Mouse (Mus musculus) adrenal gland (tissue): ENCODE results near the gene Emg1.

Source experiments
- intact Hi-C: fragments of 180-260 bp; cut with DNase I; formaldehyde crosslinking; loops from one replicate; pipeline ENCODE4 v1.15.1; 2025

Gene Emg1

GRCm38 (mm10) chr6:124716864-124717490 is 5.0 kb upstream of the Emg1 start:
- intact Hi-C loops, result no loop called here

- intact Hi-C loops, result loop anchor here (5.0 kb wide), 1 partner anchor 44 kb away; the partner anchor contains the start of genes Atn1 and Gm45234
Measured at GRCm38 (mm10) chr6:124712918-124713317, 940 bp upstream of the Emg1 start.

- intact Hi-C loops, result no loop called here
Measured at GRCm38 (mm10) chr6:124708289-124708889, 3.6 kb downstream of the Emg1 start.

- intact Hi-C loops, result no loop called here
Measured at GRCm38 (mm10) chr6:124706061-124706627, 5.8 kb downstream of the Emg1 start.

GRCm38 (mm10) chr6:124704417-124704816 is 7.6 kb downstream of the Emg1 start:
- intact Hi-C loops, result loop anchor here (5.0 kb wide), 1 partner anchor 42 kb away; the partner anchor contains the start of gene Lpcat3

- intact Hi-C loops, result loop anchor here (5.0 kb wide), 1 partner anchor 41 kb away; the partner anchor contains the start of gene Lpcat3
Measured at GRCm38 (mm10) chr6:124703789-124704188, 8.2 kb downstream of the Emg1 start.

- intact Hi-C loops, result loop anchor here (5.0 kb wide), 1 partner anchor 40 kb away; the partner anchor contains the start of gene Lpcat3
Measured at GRCm38 (mm10) chr6:124702784-124703103, 9.2 kb downstream of the Emg1 start.

- intact Hi-C loops, result loop anchor here (5.0 kb wide), 1 partner anchor 40 kb away; the partner anchor contains the start of gene Lpcat3
Measured at GRCm38 (mm10) chr6:124702102-124702783, 9.7 kb downstream of the Emg1 start.

- intact Hi-C loops, result loop anchor here (5.0 kb wide), 1 partner anchor 39 kb away; the partner anchor contains the start of gene Lpcat3
Measured at GRCm38 (mm10) chr6:124701338-124701737, 10.6 kb downstream of the Emg1 start.

- intact Hi-C loops, result loop anchor here (5.0 kb wide), 1 partner anchor 38 kb away; the partner anchor contains the start of gene Lpcat3
Measured at GRCm38 (mm10) chr6:124699962-124700610, 11.9 kb downstream of the Emg1 start.

- intact Hi-C loops, result no loop called here
Measured at GRCm38 (mm10) chr6:124699366-124699765, 12.6 kb downstream of the Emg1 start.

GRCm38 (mm10) chr6:124698751-124699150 is 13.2 kb downstream of the Emg1 start:
- intact Hi-C loops, result no loop called here

GRCm38 (mm10) chr6:124696441-124697150 is 15.4 kb downstream of the Emg1 start:
- intact Hi-C loops, result no loop called here

- intact Hi-C loops, result no loop called here
Measured at GRCm38 (mm10) chr6:124694166-124694955, 17.6 kb downstream of the Emg1 start.

GRCm38 (mm10) chr6:124693243-124693981 is 18.6 kb downstream of the Emg1 start:
- intact Hi-C loops, result no loop called here

GRCm38 (mm10) chr6:124690517-124690916 is 21.5 kb downstream of the Emg1 start:
- intact Hi-C loops, result no loop called here

- intact Hi-C loops, result loop anchor here (5.0 kb wide), 1 partner anchor 47 kb away; no protein-coding TSS in a partner anchor
Measured at GRCm38 (mm10) chr6:124689011-124689410, 23.0 kb downstream of the Emg1 start.

- intact Hi-C loops, result loop anchor here (5.0 kb wide), 1 partner anchor 46 kb away; no protein-coding TSS in a partner anchor
Measured at GRCm38 (mm10) chr6:124688151-124688758, 23.7 kb downstream of the Emg1 start.
